Mouse (Mus musculus): ENCODE data around the gene Ing1. TPM values are rescaled to one million over a fixed set of nuclear protein-coding genes. Genes with fewer than 3 reads are reported as not detected.

Gene Ing1
- polyA plus RNA-seq, 2 experiments from 2014 or later = 59.6 to 65.6 TPM

DNA sequence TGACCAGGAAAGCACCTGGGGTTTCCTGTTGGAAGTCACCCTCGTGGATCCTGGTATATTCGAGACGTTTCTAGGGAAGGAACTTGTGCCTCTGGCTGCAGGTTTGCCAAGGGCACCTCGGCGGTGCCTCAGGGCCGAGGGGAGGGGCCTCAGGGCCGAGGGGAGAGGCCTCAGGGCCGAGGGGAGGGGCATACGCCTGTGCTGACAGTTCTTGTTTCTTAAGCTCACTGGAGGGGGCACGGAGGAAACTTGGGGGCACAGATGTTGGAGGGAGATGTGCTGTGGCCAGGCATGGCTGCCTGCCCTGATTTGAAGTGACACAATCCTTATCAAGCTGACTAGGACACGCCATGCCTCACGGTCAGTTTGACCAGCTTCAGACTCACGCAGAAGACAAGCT, 36.9 kb downstream of the Ing1 start:
- no peak for ATAC-seq

DNA sequence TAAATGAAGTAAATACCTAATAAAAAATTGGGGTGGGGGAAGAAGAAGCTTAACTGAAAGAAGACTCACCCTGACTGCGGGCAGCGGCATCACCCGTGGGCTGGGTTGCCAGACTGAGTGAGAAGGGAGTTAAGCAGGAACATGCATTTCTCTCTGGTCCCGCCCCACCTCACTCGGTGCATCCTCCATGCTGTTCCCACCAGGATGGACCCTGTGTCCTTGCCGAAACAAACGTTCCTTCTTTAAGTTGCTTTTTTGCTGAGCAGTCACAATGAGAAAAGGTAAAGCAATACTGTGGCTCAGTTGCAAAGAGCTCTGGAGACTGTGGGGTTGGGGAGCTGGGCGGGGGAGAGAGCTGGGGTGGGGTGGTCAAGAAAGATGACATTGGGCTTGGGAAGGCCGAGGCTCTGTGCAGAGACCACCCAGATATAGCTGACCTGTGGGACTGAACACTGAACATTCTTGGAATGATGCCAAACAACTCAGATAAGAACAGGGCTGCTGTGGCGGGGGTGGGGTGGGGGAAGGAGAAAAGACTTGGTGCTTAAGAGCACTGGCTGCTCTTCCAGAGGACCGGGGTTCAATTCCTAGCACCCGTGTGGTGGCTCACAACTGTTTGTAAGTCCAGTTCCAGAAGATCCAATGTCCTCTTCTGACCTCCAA, 38.0 kb downstream of the Ing1 start:
- ATAC-seq = no peak

DNA sequence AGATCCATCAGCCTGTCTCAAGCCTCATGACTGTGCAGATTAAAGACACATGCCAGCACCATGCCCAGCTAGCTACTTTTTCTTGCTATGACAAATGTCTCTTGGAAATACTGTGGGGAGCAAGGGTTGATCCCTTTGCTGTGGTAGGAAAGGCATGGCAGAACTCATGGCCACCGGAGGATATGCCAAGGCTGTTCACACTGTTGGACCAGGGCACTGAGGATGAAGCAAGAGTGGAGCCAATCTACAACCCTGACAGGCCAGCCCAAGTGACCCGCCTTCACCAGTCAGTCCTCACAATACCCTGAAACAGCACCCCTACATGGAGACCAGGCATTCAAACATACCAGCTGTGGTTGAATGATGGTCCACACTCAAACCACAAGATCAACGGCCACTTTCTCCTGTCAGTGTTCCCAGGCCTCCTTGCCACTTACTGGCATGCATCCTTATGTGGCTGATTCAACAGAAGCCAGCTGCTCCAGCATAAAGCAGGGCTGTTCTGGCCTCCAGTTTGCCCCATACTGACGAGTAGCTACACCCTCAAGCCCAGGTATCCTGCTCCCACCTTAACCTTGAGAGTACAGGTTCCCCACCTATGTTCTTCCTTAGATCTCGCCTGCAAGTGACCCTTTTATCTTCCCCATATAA, 45.1 kb downstream of the Ing1 start:
- ATAC-seq = no peak

DNA sequence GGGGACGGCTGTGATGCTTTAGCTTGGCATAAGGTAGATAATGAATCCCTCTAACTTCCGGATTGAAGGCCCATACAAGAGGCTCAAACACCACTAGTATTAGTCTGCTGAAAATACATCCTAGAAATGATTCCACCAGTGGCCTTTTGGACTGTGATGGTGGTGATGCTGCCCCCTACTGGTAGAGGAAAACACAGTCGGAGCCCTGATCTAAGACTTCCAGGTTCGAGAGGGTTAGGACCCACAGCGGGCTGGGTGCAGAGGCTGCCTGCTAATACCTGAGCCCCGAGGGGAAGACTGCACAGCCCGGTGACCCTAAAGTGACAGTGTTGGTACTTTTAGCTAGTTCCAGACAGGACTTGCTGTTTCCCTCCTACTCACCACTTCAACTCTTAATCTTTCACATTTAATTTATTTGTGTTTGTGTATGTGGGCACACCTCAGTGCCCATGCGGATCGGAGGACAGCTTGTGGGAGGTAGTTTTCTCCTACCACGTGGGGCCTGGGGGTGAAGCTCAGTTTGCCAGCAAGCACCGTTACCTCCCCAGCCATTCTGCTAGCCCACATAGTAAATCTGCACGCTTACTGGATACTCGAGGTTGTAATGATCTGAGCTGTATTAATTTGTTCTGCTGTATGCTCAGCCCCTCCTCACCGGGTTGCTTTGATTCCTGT, 46.8 kb downstream of the Ing1 start:
- ATAC-seq = peak; percentile 75

DNA sequence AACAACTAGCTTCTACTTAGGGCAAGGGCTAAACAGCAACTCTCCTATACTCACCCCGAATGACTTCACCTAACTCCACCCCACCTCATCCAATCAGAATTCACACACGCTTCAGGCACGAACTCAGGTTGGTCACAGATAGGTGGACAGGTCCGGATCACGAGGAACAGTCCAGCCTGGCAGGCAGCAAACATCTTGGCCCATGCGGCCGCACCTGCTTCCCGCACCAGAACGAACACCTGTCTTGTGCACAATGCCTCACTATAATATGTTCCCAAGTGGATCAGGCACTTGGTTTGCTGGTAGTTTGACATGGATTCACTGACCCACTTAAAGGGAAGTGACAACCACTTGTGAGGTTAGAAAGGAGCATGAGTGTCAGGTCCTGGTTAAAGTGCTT, 53.5 kb downstream of the Ing1 start:
- no peak for ATAC-seq

Other genes with a start within 250 kb of the Ing1 start
- gene Col4a2, start 242.8 kb upstream of the Ing1 start, polyA plus RNA-seq (2017; shearing (Covaris generic)) = not detected
- not detected for gene Col4a1, start 242.7 kb upstream of the Ing1 start, polyA plus RNA-seq (2017; shearing (Covaris generic))
- gene Rab20, start 76.9 kb upstream of the Ing1 start, polyA plus RNA-seq (2017; shearing (Covaris generic)) = 1 to 10 TPM; 7.8 to 8.7 TPM
- gene Naxd, start 58.1 kb upstream of the Ing1 start, polyA plus RNA-seq (2017; shearing (Covaris generic)) = 10 to 100 TPM; 46.7 to 61.4 TPM
- gene Cars2, start 4.8 kb upstream of the Ing1 start, polyA plus RNA-seq (2017; shearing (Covaris generic)) = 10 to 100 TPM; 11.2 to 15.7 TPM
- 10 to 100 TPM; 51.8 to 54.2 TPM for gene Ankrd10, start 80.2 kb downstream of the Ing1 start, polyA plus RNA-seq (2017; shearing (Covaris generic))
- gene 1700016D06Rik, start 145.5 kb downstream of the Ing1 start, polyA plus RNA-seq (2017; shearing (Covaris generic)) = under 1 TPM in 1 of 2 experiments, not detected in 1; 0.52 TPM
- gene Arhgef7, start 172.2 kb downstream of the Ing1 start, polyA plus RNA-seq (2017; shearing (Covaris generic)) = 10 to 100 TPM; 23.7 to 26.7 TPM

Data from activated CD4-positive, CD25-positive, alpha-beta regulatory T cell, adult 4 months (primary cell).